Mouse (Mus musculus) forebrain, embryonic 12.5 days (tissue): ENCODE measurements around the gene Rabac1. TPM values are rescaled to one million over a fixed set of nuclear protein-coding genes. Genes with fewer than 3 reads are reported as not detected.
A peak's percentile ranks its signal among the peaks of the same experiment; 100 is the strongest.

Experiments used
- ATAC-seq: fragments of 200-750 bp; cut with Nextera tagmentation; 2 replicates; pipeline ENCODE4 v1.8.0; 2017; ENCODE audit warnings: moderate TSS enrichment; ENCODE audit not compliant: low FRiP score
- H3K27ac ChIP-seq: fragments of 300-500 bp; sonication (generic); 2 replicates; pipeline ENCODE4 v1.5.1; 2016; ENCODE audit warnings: mild to moderate bottlenecking
- H3K27me3 ChIP-seq: fragments of 300-500 bp; sonication (generic); 2 replicates; pipeline ENCODE4 v1.6.1; 2016; ENCODE audit warnings: mild to moderate bottlenecking
- H3K36me3 ChIP-seq: fragments of 300-500 bp; sonication (generic); replicated peaks from 2 replicates; pipeline ENCODE4 v1.6.1; 2016; ENCODE audit warnings: mild to moderate bottlenecking
- H3K4me1 ChIP-seq: fragments of 300-500 bp; sonication (generic); 2 replicates; pipeline ENCODE4 v1.6.1; 2016
- H3K4me2 ChIP-seq: fragments of 300-500 bp; sonication (generic); 2 replicates; pipeline ENCODE4 v1.6.1; 2016; ENCODE audit warnings: mild to moderate bottlenecking, moderate library complexity
- H3K4me3 ChIP-seq: fragments of 300-500 bp; sonication (generic); replicated peaks from 2 replicates; pipeline ENCODE4 v1.5.1; 2016; ENCODE audit warnings: mild to moderate bottlenecking
- H3K9ac ChIP-seq: fragments of 300-500 bp; sonication (generic); 2 replicates; pipeline ENCODE4 v1.6.1; 2016; ENCODE audit warnings: mild to moderate bottlenecking
- H3K9me3 ChIP-seq: fragments of 300-500 bp; sonication (generic); 2 replicates; pipeline ENCODE4 v1.6.1; 2016
- WGBS: fragments of 180-500 bp; shearing (Covaris S2); methylation state at CpG from one replicate; pipeline ENCODE4 v1.1.7; 2016; 5-methylcytosine and 5-hydroxymethylcytosine counted together
- polyA plus RNA-seq: library from polyadenylated mRNA; unstranded; fragments of >200 nt; fragmentation: Nextera tagmentation; extraction: Ambion mirVana; gene quantifications from 2 replicates; pipeline ENCODE4 v1.2.1, GENCODE M21; 2016

The Rabac1 gene
- polyA plus RNA-seq, 1 experiment from 2014 or later, result 87.7 TPM

- Histone ChIP-seq H3K4me3 (no peak overlapping the region), H3K4me2 (no peak overlapping the region), H3K9me3 (no peaks in the 10 kb centered on the region), H3K9ac (no peak overlapping the region), H3K27me3 (no peaks in the 10 kb centered on the region; the same call in 1 of the 2 replicates), H3K4me1 (peaks cover 10% of the 10 kb centered on the region), H3K27ac (no peak overlapping the region), H3K36me3 (peaks cover 23% of the 10 kb centered on the region; the same call in 1 of the 2 replicates)
- WGBS, result 31% methylated on average over 9 of the region's 9 CpGs
- ATAC-seq, result no peak
These were observed 2.5 kb upstream of the Rabac1 start for GRCm38 (mm10) chr7:24974893-24975595.

- ATAC-seq, result no peak
- Histone ChIP-seq H3K27ac (no peak overlapping the region), H3K4me1 (peaks cover 10% of the 10 kb centered on the region), H3K27me3 (no peaks in the 10 kb centered on the region; the same call in 1 of the 2 replicates), H3K4me3 (no peak overlapping the region), H3K9ac (no peak overlapping the region), H3K36me3 (peaks cover 12% of the 10 kb centered on the region; the same call in 1 of the 2 replicates), H3K4me2 (no peak overlapping the region), H3K9me3 (no peaks in the 10 kb centered on the region)
- 72% methylated on average over 5 of the region's 5 CpGs for WGBS
These were observed 1.3 kb upstream of the Rabac1 start for GRCm38 (mm10) chr7:24973902-24974301.

- Histone ChIP-seq H3K4me1 (peaks cover 10% of the 10 kb centered on the region), H3K9ac (no peak overlapping the region), H3K36me3 (peaks cover 5% of the 10 kb centered on the region; the same call in 1 of the 2 replicates), H3K27ac (no peak overlapping the region), H3K9me3 (no peaks in the 10 kb centered on the region), H3K27me3 (no peaks in the 10 kb centered on the region; the same call in 1 of the 2 replicates), H3K4me3 (no peak overlapping the region), H3K4me2 (0 out of 2 replicates have a peak overlapping the region, but pooled peaks have one; percentile 83)
- 80% methylated on average over 4 of the region's 4 CpGs for WGBS
- ATAC-seq, result no peak
These were observed 654 bp upstream of the Rabac1 start for GRCm38 (mm10) chr7:24973208-24973607.

GRCm38 (mm10) chr7:24971261-24971971 is 1.1 kb downstream of the Rabac1 start:
- Histone ChIP-seq H3K27ac (peak overlapping the region; percentile 50; the same call in 1 of the 2 replicates), H3K36me3 (no peaks in the 10 kb centered on the region), H3K4me3 (peak overlapping the region; percentile 68), H3K9me3 (no peaks in the 10 kb centered on the region), H3K4me2 (peak overlapping the region; percentile 83), H3K4me1 (peaks cover 10% of the 10 kb centered on the region), H3K27me3 (no peaks in the 10 kb centered on the region), H3K9ac (peak overlapping the region; percentile 66; the same call in 1 of the 2 replicates)
- WGBS, result 9% methylated on average over 19 of the region's 19 CpGs
- 0 out of 2 replicates have a peak, but pooled peaks have one; percentile 7 for ATAC-seq

- H3K4me2 ChIP-seq, result no peak overlapping the region
- no peaks in the 10 kb centered on the region for H3K36me3 ChIP-seq
- no peaks in the 10 kb centered on the region for H3K27me3 ChIP-seq
- WGBS, result 94% methylated on average over 3 of the region's 3 CpGs
- H3K27ac ChIP-seq, result no peak overlapping the region
- peaks cover 10% of the 10 kb centered on the region for H3K4me1 ChIP-seq
- H3K9me3 ChIP-seq, result no peaks in the 10 kb centered on the region
- ATAC-seq, result no peak
- no peak overlapping the region for H3K9ac ChIP-seq
- no peak overlapping the region for H3K4me3 ChIP-seq
These were observed 2.2 kb downstream of the Rabac1 start for GRCm38 (mm10) chr7:24970341-24970740.

GRCm38 (mm10) chr7:24969805-24970204 is 2.7 kb downstream of the Rabac1 start:
- no peak overlapping the region for H3K9ac ChIP-seq
- H3K27me3 ChIP-seq, result no peaks in the 10 kb centered on the region
- no peak overlapping the region for H3K4me2 ChIP-seq
- 77% methylated on average over 12 of the region's 12 CpGs for WGBS
- no peak for ATAC-seq
- no peak overlapping the region for H3K27ac ChIP-seq
- no peaks in the 10 kb centered on the region for H3K36me3 ChIP-seq
- peaks cover 10% of the 10 kb centered on the region for H3K4me1 ChIP-seq
- H3K9me3 ChIP-seq, result no peaks in the 10 kb centered on the region
- H3K4me3 ChIP-seq, result no peak overlapping the region

GRCm38 (mm10) chr7:24968463-24968862 is 4.1 kb downstream of the Rabac1 start:
- no peak overlapping the region for H3K9ac ChIP-seq
- WGBS, result 69% methylated on average over 6 of the region's 6 CpGs
- no peak for ATAC-seq

GRCm38 (mm10) chr7:24967966-24968365 is 4.6 kb downstream of the Rabac1 start:
- Histone ChIP-seq H3K9ac (no peak overlapping the region), H3K4me1 (peaks cover 10% of the 10 kb centered on the region), H3K36me3 (no peaks in the 10 kb centered on the region), H3K4me2 (no peak overlapping the region), H3K27me3 (no peaks in the 10 kb centered on the region), H3K4me3 (no peak overlapping the region), H3K9me3 (no peaks in the 10 kb centered on the region), H3K27ac (no peak overlapping the region)
- 85% methylated on average over 8 of the region's 8 CpGs for WGBS
- ATAC-seq, result no peak

More at GRCm38 (mm10) chr7:24968463-24968862, 4.1 kb downstream of the Rabac1 start:
- Histone ChIP-seq H3K9me3 (no peaks in the 10 kb centered on the region), H3K27me3 (no peaks in the 10 kb centered on the region), H3K27ac (no peak overlapping the region), H3K36me3 (no peaks in the 10 kb centered on the region), H3K4me2 (no peak overlapping the region), H3K4me3 (no peak overlapping the region), H3K4me1 (peaks cover 10% of the 10 kb centered on the region)

GRCm38 (mm10) chr7:24964897-24965535 is 7.5 kb downstream of the Rabac1 start:
- H3K27me3 ChIP-seq, result no peaks in the 10 kb centered on the region
- no peaks in the 10 kb centered on the region for H3K36me3 ChIP-seq
- 15% methylated on average over 5 of the region's 5 CpGs for WGBS
- H3K4me1 ChIP-seq, result no peaks in the 10 kb centered on the region
- H3K9me3 ChIP-seq, result no peaks in the 10 kb centered on the region
- no peak overlapping the region for H3K9ac ChIP-seq
- no peak overlapping the region for H3K4me3 ChIP-seq
- peak; percentile 41; the same call in 1 of the 2 replicates for ATAC-seq
- no peak overlapping the region for H3K4me2 ChIP-seq
- H3K27ac ChIP-seq, result no peak overlapping the region

- no peaks in the 10 kb centered on the region for H3K36me3 ChIP-seq
- H3K4me3 ChIP-seq, result no peak overlapping the region
- ATAC-seq, result no peak
- no peak overlapping the region for H3K4me2 ChIP-seq
- WGBS, result 86% methylated on average over 2 of the region's 2 CpGs
- H3K27me3 ChIP-seq, result no peaks in the 10 kb centered on the region
- H3K9me3 ChIP-seq, result no peaks in the 10 kb centered on the region
- no peak overlapping the region for H3K9ac ChIP-seq
- no peak overlapping the region for H3K27ac ChIP-seq
- no peaks in the 10 kb centered on the region for H3K4me1 ChIP-seq
These were observed 8.3 kb downstream of the Rabac1 start for GRCm38 (mm10) chr7:24964288-24964687.

- Histone ChIP-seq H3K27ac (no peak overlapping the region), H3K9ac (no peak overlapping the region), H3K4me3 (peak overlapping the region; percentile 43), H3K4me2 (peak overlapping the region; percentile 66), H3K4me1 (peaks cover 35% of the 10 kb centered on the region), H3K27me3 (peaks cover 73% of the 10 kb centered on the region), H3K36me3 (no peaks in the 10 kb centered on the region), H3K9me3 (no peaks in the 10 kb centered on the region)
- 2% methylated on average over 33 of the region's 33 CpGs for WGBS
- no peak for ATAC-seq
These were observed 17.3 kb downstream of the Rabac1 start for GRCm38 (mm10) chr7:24955226-24955625.

- ATAC-seq, result no peak
- Histone ChIP-seq H3K9me3 (no peaks in the 10 kb centered on the region), H3K4me1 (peaks cover 41% of the 10 kb centered on the region), H3K4me3 (peak overlapping the region; percentile 43), H3K9ac (peak overlapping the region; percentile 57), H3K36me3 (no peaks in the 10 kb centered on the region), H3K4me2 (peak overlapping the region; percentile 66), H3K27me3 (peaks cover 80% of the 10 kb centered on the region), H3K27ac (no peak overlapping the region)
- 2% methylated on average over 25 of the region's 30 CpGs for WGBS
These were observed 18.1 kb downstream of the Rabac1 start for GRCm38 (mm10) chr7:24954450-24954849.
